Mouse (Mus musculus): ENCODE results near the gene Htr1f.

- no peak for TF ChIP-seq CTCF (IDR thresholded peaks at IDR 0.05; ENCODE audit: low read depth, low read length)
- TF ChIP-seq POLR2A (IDR thresholded peaks at IDR 0.05; ENCODE audit: extremely low read depth, insufficient read depth, low read length) = no peak
Measured at GRCm38 (mm10) chr16:64903328-64903727, 202.3 kb downstream of the Htr1f start.
